9 mouse cellular contexts compared by ENCODE assay signal in the genomic region with DNA sequence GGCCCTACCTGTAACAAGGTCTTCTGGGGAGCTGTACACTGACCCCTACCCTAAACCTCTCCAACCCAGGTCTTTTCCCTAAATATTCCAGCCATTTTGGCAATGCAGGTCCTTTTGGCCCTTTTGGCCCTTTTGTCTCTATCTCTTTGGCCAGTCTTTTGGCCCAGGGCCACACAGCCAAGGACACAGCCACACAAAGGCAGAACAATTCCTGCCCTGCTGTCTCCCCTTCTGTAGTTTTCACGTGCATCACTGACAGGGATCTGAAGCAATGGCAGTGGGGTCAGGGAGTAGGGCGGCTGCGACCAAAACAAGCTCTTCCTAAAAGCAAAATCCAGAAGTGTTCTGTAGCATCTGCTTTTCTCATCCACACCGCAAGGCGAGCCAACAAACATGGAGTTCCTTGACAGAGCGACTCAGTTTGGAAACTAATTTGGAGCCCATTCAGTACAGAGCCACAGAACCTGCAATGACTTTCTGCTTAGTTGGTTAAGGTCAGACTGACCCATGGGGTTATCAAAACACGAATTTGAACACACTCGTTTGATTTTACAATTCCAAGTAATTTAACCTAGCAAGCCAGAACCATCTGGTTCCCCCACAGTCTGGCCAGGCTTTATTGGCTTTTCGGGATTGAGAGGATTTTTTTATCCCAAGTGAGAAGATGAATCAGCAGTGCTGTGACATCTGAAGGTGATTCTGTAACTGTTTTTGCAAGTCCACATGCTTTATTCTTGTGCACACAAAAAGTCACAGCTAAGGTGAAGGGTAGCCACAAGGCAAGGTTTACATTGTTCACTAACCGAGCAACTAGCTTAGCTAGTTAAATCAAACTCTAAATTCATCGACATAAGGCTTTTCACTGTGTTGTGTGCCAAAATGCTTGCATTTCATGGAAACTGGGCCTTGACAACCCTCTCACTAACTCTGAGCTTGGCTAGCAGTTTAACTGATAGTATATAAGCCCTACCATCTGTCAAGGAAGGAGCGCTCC. TPM values are rescaled to one million over a fixed set of nuclear protein-coding genes. Genes with fewer than 3 reads are reported as not detected.
DNase-seq lines count a peak whose midpoint lies in the region; ATAC-seq lines count a peak whose summit lies in the region.
"Had no signal": no experiment of that assay in that cellular context is flagged by ENCODE, and none has a peak within 500 bp of the region (broad histone marks: within the 10 kb centered on the region; RNA-seq: fewer than 3 reads in every experiment).

No protein-coding gene starts in this region.

- no peak for ATAC-seq in intestine, embryonic 16.5 days
- ATAC-seq in hindbrain, embryonic 14.5 days (ENCODE audit: low FRiP score) = no peak

- no peak overlapping the region for H3K4me3 ChIP-seq in intestine, embryonic 16.5 days (ENCODE audit: low read length)
- H3K4me3 ChIP-seq in hindbrain, embryonic 14.5 days (replicated peaks; ENCODE audit: low read length) = no peak overlapping the region
- H3K4me3 ChIP-seq: liver, embryonic 13.5 days had no signal

- H3K4me2 ChIP-seq in intestine, embryonic 16.5 days (ENCODE audit: low read depth, low read length) = no peak overlapping the region
- no peak overlapping the region for H3K4me2 ChIP-seq in hindbrain, embryonic 14.5 days (replicated peaks)
- H3K4me2 ChIP-seq: liver, embryonic 13.5 days had no signal

- no peaks in the 10 kb centered on the region for H3K27me3 ChIP-seq in intestine, embryonic 16.5 days (replicated peaks; ENCODE audit: control insufficient read depth, insufficient read depth, low read length)
- H3K27me3 ChIP-seq in hindbrain, embryonic 14.5 days (ENCODE audit: control insufficient read depth, insufficient read depth, low read length) = no peaks in the 10 kb centered on the region
- H3K27me3 ChIP-seq: liver, embryonic 13.5 days had no signal

- H3K9me3 ChIP-seq in intestine, embryonic 16.5 days (ENCODE audit: control insufficient read depth, low read length) = no peaks in the 10 kb centered on the region
- no peaks in the 10 kb centered on the region for H3K9me3 ChIP-seq in hindbrain, embryonic 14.5 days (ENCODE audit: control insufficient read depth, low read length)
- H3K9me3 ChIP-seq: liver, embryonic 13.5 days had no signal

- DNase-seq in right cerebral cortex, adult 18-20 months = peak; percentile 37
- no peak for DNase-seq in right cerebral cortex, postnatal 14 days
- DNase-seq in embryo, embryonic 10.5 days (ENCODE audit: low spot score) = peak; percentile 23
- DNase-seq in layer of hippocampus, postnatal 10 days (ENCODE audit: low spot score in 2 of 2) = peak; percentile 8 to 23
- peak; percentile 32 for DNase-seq in skeletal muscle tissue, adult 2 months (ENCODE audit: low read depth, low spot score)
- no peak for DNase-seq in thymus, postnatal 10 days (ENCODE audit: low spot score in 2 of 2)
- no peak for DNase-seq in hindbrain, embryonic 14.5 days (ENCODE audit: low spot score)
- DNase-seq: liver, embryonic 13.5 days had no signal

- no peaks in the 10 kb centered on the region for H3K4me1 ChIP-seq in intestine, embryonic 16.5 days (ENCODE audit: control insufficient read depth, insufficient read depth, low read length)
- H3K4me1 ChIP-seq in hindbrain, embryonic 14.5 days (replicated peaks; ENCODE audit: control insufficient read depth, insufficient read depth, low read length) = no peaks in the 10 kb centered on the region
- H3K4me1 ChIP-seq: liver, embryonic 13.5 days had no signal

- no peaks in the 10 kb centered on the region for H3K36me3 ChIP-seq in intestine, embryonic 16.5 days (ENCODE audit: control insufficient read depth, insufficient read depth, low read length)
- no peaks in the 10 kb centered on the region for H3K36me3 ChIP-seq in hindbrain, embryonic 14.5 days (replicated peaks; ENCODE audit: control insufficient read depth, insufficient read depth)
- H3K36me3 ChIP-seq: liver, embryonic 13.5 days had no signal

- 70% methylated on average over 12 of the region's 12 CpGs for WGBS in intestine, embryonic 16.5 days
- 74% methylated on average over 12 of the region's 12 CpGs for WGBS in hindbrain, embryonic 14.5 days

- H3K9ac ChIP-seq in intestine, embryonic 16.5 days (ENCODE audit: low read depth, low read length) = no peak overlapping the region
- no peak overlapping the region for H3K9ac ChIP-seq in hindbrain, embryonic 14.5 days
- H3K9ac ChIP-seq: liver, embryonic 13.5 days had no signal

- no peak overlapping the region for H3K27ac ChIP-seq in intestine, embryonic 16.5 days (ENCODE audit: low read length)
- H3K27ac ChIP-seq in hindbrain, embryonic 14.5 days = no peak overlapping the region
- H3K27ac ChIP-seq: liver, embryonic 13.5 days had no signal

RNA-seq across cellular contexts. Expression of gene Fbxl13, which starts 36.8 kb away (rescaled TPM):
- total RNA-seq in layer of hippocampus, postnatal 10 days (2021) = under 1 TPM; 0.36 to 0.78 TPM
- 0.09 and 0.15 TPM in 2 replicates for polyA plus RNA-seq in intestine, embryonic 16.5 days (2015; fragmentation: Nextera tagmentation; extraction: Ambion mirVana)
- polyA plus RNA-seq in hindbrain, embryonic 14.5 days (2014; fragmentation: Nextera tagmentation; extraction: Ambion mirVana) = 0.20 TPM in 2 replicates

RNA-seq across cellular contexts. Expression of gene Armc10, which starts 37.0 kb away (rescaled TPM):
- total RNA-seq in layer of hippocampus, postnatal 10 days (2021) = 10 to 100 TPM; 25.9 to 32.5 TPM
- 28.9 and 31.2 TPM in 2 replicates for polyA plus RNA-seq in intestine, embryonic 16.5 days (2015; fragmentation: Nextera tagmentation; extraction: Ambion mirVana)
- 56.4 and 58.7 TPM in 2 replicates for polyA plus RNA-seq in hindbrain, embryonic 14.5 days (2014; fragmentation: Nextera tagmentation; extraction: Ambion mirVana)

Comparison
In these comparisons a context has a peak if more than half of its experiments do, and no peak if none do; other contexts are left out.
1. DNase-seq: peak in right cerebral cortex, adult 18-20 months (single experiment), embryo, embryonic 10.5 days (single experiment), layer of hippocampus, postnatal 10 days (2 of 2) and skeletal muscle tissue, adult 2 months (single experiment); none in right cerebral cortex, postnatal 14 days (single experiment), thymus, postnatal 10 days (0 of 2) and hindbrain, embryonic 14.5 days (single experiment).